Mouse (Mus musculus) gastrocnemius, postnatal 10 days (tissue): ENCODE measurements at regions not wholly inside any gene's neighbourhood (a gene's known extent, or its start where the extent isn't known, plus 50 kb on each side); places are given as distances from the start of the nearest gene placed in this dataset.

ENCODE experiments used
- DNase-seq: peaks from one replicate; pipeline ENCODE4 v3.0.0; 2021; ENCODE audit warnings: mixed read lengths

DNA sequence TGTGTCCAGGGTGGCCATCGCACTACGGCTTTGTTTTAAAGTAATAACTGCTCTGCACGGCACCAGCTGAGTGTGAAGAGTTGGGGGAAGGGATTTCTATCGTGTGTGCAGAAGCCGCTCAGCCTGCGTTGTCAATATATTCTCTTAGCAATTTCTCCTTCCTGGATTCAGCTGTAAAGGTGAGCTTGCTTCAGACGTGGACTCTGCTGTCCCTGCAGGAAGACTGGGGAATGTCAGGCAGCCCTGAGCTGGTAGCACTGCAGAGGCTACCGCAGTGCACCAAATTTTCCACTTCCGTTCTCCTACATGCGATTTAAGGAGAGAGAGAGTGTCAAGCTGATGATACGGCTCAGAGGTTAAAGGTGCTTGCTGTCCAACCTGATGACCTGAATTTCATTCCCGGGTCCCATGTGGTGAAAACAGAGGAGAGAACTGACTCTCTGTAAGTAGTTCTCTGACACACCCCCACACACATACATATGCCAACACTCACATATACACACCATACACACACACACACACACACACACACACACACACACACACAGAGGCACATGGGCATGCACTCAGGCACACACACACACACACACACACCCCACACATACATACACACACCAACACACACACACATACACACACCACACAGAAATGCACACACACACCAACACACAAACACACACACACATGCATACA is 59.9 kb upstream of the Prelid3b start:
- peak; percentile 14 for DNase-seq

DNA sequence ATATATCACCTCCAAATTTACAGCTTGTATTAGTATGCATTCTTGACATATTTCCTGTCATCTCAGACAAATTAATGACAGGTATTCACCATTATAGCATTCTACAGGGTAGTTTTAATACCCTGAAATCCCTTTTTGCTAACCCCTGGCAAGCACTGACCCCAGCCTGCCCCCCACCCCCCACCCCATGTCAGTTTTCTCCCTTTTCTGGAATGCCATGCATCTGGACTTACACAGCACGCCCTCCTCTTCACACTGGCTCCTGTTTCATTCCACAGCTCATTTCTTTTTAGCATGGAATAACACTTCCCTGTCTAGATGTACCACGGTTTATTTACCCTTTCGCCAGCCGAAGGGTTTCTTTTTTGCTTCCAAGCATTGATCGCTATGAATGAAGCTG is 67.8 kb upstream of the Prelid3b start:
- no peak for DNase-seq

DNA sequence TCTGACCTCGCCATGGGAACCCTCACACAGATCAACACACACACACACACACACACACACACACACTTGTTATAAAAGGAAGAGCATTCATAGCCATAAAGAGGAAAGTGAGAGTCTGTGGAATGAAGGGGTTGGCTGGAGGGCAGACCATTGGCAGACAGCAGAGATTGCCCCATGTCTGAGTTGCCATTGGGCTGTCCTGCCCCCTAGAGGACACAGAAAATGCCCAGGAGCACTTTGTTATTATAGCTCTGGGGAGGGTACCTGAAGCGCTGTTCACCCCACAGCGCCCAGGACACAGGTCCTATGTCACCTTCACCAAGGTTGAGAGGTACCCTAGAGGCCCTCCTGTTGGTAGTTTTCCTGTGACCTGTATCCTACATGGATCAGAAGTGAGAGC is 74.3 kb upstream of the Prelid3b start:
- DNase-seq: no peak

DNA sequence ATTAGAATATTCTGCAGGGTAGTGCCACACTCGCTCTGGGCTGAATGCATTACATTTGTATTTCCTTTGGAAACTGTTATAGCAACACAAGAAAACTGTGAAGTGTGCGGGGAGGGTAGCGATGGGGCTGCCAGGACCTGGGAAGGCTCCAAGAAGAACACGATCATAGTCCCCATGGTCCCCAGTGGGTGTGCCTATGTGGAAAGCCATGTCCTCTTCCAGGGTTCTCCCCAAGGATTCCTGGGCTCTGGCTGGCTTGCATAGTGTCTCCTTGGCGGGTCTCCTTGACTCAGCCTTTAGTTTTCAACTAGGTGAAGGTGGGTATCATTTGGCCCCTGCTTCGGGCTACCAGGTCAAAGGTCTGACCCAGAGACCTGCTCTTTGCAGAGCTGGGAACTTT is 74.8 kb upstream of the Prelid3b start:
- DNase-seq: no peak

DNA sequence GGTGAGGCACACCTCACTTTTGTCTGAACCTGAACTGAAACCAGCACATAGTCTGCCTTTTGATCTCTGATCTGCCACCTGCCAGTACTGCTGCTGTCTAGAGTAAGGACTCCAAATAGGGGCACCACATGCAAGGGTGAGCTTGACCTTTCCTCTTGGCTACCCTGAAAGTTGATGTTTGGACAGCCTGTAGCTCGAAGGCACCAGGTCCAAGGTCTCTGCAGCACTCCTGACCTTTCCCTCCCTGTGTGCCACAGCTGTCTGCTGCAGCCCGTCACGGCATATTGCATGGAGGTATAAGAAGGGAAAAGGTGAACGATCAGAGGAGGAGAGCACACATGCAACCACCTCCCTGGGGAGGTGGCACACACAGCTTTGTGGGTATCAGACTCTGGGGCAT is 75.9 kb upstream of the Prelid3b start:
- DNase-seq: no peak

DNA sequence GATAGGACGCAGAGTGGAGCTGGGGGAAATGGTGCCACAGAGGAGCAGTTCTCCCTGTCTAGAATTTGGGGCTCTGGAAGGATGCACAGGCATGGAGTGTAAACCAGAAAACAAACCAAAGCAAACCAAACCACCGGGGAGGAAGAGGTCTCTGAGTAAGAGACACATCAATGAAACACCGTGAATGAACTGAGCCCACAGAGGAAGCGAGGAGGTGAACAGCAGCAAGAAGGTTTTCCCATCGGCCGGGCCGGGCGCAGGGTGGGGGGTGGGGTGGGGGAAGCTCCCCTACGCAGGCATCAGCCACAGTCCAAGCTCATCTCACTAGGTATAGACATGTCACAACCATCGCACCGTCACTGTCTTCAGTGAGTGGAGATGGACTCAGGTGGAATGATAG is 82.9 kb upstream of the Prelid3b start:
- no peak for DNase-seq

DNA sequence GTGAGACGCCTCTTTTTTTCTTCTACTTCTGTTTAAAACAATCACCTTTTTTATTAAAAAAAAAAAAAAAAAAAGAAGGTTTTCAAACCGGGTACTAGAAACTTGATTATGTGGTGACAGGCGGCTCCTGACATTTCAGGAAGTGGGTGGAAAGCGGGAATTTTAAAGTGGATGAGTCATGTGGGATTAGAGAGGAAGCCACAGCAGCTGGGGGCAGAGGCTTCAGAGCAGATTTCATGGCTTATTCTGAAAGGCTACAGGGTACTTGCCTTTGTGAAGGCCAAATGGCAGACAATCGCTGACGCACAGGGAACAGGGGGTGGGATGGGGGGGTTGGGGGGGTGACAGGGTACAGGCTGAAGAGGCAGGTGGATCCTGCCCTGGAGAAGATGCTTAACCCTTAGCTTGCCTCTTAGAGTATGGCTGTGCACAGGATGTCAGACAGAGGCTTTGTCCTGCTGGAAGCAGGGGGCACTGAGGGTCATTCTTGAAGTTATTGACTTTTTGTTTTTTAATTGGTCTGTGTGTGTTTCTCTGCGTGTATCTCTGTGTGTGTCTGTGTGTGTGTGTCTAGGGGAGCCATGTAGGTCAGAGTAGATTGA is 81.4 kb upstream of the Zfp831 start:
- no peak for DNase-seq

DNA sequence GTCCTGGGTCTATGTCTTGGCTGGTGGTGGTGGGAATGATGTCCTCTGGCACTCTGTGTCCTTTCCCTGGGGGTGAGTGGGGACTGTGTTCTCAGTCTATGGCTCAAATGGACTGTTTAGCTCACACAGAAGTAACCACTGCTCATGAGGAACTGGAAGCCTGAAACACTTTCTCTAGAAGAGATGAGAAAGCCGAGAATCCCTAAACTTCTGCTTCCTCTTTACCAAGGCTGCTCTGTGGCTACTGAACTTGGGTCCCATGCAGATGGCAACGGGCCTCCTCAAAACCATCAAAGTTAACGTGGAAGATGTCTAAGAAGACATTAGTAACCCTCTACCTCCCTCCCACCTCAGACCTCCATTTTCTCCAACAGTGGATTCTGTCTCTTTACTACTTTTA is 79.4 kb upstream of the Zfp831 start:
- DNase-seq: no peak

DNA sequence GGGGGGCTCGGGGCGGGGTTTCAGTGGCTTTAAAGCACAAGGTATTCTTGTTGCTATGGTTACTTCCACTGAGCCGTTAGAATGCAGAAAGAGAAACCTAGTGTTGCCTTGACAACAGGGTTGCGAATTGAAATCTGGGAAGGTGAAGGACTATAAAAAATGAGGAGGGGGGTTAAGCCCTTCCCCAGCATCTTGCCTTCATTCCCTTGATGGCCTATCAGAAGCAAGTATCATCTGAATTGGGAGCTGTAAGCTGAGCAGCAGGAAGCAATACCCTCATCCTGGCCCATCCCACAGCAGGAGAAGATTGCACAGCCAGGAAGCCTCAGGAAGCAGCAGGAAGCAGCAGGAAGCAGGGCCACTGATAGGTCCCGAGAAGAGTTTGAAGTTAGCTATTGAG is 78.5 kb upstream of the Zfp831 start:
- DNase-seq: no peak

DNA sequence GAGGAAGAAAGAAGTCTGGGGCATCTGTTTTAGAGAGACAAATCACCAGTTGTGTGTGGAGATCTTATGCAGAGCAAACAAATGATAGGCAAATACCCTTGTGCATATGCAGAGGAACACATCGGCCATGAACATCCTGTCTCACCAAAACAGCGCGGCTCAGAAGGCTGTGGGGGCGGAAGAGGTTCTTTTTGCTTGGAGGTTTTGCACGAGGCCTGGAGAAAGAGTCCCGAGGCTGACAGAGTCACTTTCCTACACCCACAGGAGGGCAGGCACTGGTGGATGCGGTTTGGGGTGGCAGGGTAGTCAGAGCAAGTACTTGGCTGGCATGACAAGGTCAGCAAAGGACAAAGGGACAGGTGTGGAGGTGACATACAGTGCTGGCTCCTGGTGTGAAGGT is 77.4 kb upstream of the Zfp831 start:
- no peak for DNase-seq

DNA sequence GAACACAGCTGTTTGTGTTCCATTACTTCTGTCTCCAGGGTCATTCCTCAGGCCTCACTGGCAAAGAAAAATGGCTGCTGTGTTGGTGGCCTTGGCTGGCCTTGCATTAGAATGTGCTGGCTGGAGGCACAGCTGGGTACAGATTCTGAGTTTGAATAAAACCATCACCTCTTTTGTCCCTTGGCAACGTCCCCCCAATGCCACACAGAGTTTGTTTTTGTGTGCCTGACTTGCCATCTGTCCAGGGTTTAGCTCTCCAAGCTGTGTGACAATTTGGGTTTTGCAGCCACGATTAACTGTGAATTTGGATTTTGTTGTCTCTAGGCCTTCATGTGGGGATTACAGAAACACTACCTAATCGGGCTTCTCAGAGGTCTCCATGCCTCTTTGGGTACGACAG is 76.6 kb upstream of the Zfp831 start:
- DNase-seq: no peak

DNA sequence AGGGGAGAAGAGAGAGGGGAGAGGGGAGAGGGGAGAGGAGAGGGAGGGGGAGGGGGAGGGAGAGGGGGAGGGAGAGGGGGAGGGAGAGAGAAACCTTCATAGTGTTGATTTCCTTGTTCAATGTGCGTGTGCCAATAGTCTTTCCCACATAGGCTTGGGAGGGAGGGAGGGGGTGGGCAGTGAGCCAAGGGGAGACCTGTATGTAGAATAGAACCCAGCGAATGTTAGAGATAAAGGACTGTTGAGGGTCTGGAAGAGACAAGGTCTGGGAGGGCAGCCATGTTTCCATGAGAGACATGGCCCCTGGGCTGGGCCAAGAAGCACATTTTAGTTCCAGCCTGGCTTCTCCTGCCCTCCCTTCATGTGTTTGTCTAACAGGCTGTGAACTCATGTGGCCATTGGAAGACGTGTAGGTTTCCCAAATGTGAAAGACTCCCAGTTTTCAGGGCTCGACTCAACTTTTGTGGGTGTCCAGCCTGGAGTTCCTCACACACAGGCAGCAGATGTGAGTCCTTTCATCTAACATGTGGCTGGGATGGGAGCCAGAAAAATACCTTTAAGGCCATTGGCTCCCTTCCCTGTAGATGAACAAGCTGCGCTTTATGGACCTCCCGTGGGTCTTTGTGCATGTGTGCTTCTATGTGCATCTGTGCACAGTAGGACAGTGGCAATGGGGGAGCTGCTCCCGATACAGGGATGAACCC is 68.4 kb upstream of the Zfp831 start:
- no peak for DNase-seq

DNA sequence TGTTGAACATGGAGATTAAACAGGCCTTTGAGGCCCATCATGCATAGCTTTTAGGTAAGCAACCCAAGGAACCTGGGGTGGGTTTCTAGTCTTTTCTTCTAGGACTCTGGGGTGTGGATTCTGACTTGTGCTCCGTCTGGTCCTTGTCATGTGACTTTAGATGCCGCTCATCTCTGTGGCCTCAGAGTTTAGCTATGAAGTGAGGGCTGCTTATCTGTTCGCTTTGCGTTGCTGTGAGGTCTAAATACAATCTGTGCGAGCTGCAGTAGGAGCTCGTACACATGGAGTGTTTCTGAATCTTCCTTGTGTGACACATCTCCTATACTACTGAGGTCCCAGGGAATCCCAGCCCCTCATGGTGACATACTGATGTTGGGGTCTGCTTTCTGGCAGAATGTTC is 67.8 kb upstream of the Zfp831 start:
- DNase-seq: no peak

DNA sequence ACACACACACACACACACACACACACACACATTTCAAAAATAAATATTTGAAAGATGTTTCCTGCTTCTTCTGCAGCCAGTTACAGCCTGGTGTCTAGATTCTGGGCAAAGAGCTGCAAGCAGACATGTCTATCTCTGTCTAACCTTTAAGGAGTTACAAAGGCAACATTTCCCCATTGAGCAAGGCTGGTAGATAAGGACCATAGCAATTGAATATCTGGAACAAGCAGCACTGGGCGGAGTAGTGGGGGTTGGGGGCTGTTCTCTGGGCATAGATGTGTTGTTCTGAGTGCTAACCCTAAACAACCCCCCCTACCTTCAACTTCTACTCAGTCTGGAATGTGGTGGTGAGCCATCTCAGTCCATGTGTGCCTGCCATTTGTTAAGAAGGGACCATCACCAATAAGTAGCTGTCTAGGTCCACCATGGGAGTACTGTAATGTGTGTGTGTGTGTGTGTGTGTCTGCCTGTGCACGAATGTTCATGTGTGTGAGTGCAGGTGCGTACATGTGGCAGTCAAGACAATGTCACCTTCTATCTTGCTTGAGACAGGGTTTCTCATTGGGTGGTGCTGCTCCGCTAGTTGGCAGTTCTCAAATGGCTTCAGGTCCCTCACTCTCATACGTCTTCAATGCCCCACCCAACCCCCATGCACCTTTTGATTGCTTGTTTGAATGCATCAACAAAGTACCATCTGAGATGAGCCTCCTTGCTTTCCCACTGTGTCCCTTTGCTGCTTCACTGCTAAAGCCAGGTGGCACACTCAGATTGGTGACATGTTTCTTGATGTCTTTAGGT is 62.2 kb upstream of the Zfp831 start:
- DNase-seq: no peak

DNA sequence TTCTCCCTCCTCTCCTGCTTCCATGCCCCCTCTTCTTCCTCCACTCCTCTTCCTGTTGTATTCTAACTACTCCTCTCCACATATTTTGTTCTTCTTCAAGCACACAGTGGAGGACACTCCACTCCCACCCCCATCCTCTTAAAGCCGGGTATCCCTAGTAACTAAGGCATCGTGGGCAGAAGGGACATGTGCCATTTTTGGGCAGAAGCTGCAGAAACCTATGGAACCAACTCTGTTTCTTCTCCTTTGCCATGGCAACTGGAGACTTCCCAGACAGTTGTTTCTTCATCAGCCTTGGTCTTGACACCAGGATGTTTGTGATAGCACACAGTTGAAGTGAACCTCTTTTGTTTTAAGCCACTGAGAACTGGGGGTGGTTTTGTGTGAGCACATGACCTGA is 59.1 kb upstream of the Zfp831 start:
- no peak for DNase-seq
